Mouse (Mus musculus) G1E-ER4 (cell line): ENCODE results near the gene Mtmr11. TPM values are rescaled to one million over a fixed set of nuclear protein-coding genes. Genes with fewer than 3 reads are reported as not detected.

Experiments
- GATA1 ChIP-seq: IDR thresholded peaks from one replicate; pipeline ENCODE4 v1.8.0; 2012; ENCODE audit warnings: low read length, inconsistent platforms
- polyA plus RNA-seq: library from polyadenylated mRNA; stranded (reverse); fragments of >175 nt; gene quantifications from 2 replicates; pipeline ENCODE4 v1.2.3, GENCODE M21; 2012

Mtmr11 gene
- polyA plus RNA-seq, 1 experiment = not detected

DNA sequence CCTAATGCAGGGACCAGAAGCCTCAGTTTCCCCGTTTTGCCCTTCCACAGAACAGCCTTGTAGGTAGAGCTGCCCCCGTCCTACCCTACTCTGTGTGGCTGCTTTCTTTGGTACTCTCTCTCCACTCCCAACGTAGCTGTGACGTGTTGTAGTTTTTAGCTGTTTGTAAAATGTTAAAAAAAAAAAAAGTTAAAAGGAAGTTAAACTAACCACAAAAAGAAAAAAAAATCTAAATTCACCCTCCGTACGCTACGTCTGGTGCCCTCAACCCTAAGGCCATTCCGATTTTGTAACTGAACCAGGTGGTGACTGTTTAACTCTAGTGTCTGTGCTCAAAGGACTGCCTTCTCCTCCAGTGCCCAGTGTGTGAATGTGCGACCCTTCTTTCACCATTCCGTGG lies 33.2 kb downstream of the Mtmr11 start:
- TF ChIP-seq GATA1 = no peak

DNA sequence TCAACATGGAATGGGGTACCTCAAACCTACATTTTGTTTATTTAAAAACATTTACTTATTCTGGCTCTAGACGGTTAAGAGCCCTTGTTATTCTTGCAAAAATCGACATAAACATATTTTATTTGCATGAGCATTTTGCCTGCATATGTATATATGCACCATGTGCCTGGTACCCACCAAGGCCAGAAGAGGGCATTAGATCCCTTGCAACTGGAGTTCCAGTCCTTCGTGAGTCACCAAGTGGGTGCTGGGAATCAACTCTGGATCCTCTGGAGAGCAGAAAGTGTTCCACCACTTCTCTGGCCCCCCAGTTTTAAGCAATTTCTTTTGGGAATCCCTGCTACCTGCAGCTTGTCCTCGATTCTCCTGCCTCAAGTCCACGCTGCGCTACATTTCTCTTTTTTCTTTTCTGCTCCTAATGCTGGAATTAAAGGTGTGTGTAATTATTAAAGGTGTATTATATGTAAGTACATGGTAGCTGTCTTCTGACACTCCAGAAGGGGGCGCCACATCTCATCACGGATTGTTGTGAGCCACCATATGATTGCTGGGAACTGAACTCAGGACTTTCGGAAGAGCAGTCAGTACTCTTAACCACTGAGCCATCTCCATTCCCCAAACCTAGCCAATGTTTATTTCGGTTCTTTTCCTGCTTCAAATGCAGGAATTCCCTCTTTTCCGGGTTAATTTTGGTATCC lies 34.0 kb downstream of the Mtmr11 start:
- TF ChIP-seq GATA1 = no peak

DNA sequence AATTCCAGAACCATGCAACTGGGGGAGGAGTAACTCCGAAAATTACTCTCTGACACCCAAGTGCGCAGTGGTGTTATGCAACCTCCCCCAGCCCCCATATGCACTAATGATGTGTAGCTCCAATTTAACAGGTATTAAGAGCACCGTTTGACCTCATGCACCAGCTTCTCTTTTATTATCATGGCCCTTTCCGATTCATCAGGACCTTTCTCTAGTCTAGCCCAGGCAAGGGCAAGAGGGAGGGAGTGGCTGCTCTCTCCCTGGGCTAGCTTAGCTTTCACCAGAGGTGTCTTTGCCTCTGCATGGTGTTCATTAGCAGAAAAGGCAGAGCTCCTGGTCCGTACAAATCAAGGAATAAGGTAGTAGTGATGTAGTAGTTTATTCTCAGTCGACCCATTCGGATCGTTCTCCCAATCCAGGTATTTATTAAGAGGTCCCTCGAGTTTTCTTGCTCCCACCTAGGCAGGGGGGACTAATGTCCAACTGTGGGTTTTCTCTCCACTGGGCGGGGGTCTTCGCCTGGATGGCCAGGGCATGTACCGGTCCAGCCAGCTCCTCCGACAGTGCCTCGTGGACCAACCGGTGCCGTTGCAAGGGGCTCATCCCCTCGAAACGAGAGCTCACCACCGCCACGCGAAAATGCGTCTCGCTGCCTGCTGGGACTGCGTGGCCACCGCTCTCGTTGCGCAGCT lies 34.8 kb downstream of the Mtmr11 start:
- no peak for TF ChIP-seq GATA1

DNA sequence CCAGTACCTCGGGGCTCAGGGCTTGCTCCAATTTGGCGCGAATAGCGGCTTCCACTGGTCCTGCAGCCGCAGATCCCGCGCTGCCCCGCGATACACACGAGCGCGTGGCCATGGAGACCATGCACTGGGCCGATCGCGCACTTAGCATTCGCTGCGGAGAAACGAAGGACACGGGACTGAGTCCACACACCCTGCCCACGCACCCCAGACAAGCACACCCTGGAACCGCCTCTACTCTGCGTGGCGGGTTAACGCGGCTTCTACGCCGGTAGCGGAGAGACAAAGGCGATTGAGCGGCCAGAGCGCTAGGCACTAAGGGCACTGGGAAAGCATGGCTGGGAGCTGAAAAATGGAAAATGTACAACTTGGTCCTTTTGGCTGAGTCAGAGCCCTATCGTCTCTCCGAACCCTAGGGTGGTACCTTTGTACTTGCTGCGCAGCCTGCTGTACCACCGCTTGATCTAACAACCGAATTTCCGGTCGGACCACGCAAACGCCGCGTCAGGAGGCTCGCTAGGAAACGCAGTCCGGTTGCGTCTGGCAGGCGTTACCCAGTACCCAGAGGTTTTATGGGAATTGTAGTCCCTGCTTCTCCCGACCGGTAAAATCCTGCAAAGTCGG lies 35.4 kb downstream of the Mtmr11 start:
- TF ChIP-seq GATA1 = no peak

DNA sequence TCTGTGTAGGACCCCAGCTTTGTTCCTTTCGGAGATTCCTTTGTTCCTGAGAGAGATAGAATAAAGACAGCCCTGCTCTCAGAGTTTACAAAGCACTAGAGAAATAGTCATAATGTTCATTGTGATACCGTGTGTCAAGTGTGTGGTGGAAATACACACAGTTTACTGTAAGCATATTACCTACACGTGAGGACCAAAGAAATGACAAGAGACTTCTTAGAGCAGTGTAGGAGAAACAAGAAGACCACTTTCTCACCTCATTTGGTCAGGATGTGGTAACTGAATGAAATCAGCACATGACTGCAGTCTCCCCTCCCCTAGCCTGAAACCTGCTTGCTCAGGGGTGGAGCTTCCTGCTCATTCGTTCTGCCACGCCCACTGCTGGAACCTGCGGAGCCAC lies 36.4 kb downstream of the Mtmr11 start:
- TF ChIP-seq GATA1 = no peak

DNA sequence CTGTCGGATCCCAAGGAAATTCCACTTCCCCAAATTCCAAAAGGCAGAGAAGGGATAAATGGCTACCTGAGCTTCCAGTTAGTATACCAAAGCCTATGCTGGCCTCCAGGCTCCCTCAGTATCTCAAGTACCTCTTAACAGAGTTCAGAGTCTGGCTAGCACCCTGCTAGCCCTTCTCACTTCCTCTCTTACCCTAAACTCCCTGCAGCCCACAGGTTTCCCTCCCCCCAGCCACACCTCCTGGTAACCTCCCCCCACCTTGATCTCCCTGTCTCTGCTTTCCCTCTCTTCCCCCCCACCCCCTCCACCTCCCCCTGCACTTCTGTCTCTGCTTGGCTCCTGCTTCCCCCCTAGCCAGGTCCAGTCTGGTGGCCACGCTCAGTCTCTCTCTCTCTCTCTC lies 37.9 kb downstream of the Mtmr11 start:
- no peak for TF ChIP-seq GATA1

DNA sequence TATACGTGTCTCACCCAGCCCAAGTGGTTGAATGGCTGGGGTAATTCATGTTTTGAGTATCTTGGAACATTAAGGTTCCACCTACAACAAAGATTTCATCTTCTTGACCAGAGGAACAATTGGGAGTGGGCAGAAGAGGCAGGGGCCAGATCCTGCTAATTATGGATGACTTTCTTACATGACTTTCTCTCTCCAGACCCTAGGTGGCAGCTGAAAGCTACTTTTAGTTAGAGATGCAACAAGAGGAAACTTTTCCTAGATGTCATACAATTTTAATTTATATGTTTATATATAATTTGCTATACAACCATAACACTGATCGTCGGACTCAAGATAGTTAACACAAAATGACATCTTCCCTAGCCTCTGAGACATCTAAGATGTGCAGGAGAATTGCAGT lies 46.0 kb downstream of the Mtmr11 start:
- no peak for TF ChIP-seq GATA1

DNA sequence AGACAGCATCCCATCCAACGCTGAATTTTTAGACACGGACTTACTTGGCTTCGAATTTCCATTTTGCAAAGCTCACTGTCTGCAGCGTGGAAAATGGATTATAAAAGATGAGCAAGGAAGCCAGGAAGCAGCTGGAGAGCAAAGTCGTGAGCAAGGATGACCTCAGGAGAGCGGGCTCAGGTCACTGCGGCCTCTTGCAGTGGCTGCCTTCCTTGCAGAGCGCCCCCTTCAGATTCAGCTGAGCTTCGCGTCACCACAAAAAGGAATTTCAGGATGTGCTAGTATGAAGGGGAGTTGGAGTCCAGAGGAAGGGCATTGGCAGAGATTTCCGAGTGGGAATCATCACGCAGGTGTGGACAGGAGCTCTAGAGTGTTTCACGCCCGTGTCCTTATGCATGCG lies 47.4 kb downstream of the Mtmr11 start:
- TF ChIP-seq GATA1 = no peak

DNA sequence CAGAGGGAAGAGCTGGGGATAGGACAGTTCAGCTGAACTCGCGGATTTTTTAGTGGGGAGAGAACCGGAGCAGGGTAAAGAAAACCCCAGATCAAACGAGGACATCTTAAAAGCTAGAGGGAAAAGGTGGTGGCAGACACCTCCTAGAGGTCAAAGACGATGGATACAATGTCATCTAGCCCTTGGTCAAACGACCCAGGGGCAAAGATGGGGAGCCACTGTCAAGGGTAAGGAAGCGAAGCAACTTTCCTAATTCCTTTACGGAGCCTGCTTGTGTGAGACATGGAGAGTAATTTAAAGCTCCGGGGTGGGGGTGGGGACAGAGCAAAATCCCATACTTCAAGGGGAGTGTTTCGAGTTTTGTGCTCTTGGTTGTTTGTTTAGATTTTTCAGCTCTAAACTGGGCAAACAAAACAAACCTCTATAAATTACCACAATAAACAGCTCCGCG lies 57.4 kb downstream of the Mtmr11 start:
- TF ChIP-seq GATA1 = no peak

DNA sequence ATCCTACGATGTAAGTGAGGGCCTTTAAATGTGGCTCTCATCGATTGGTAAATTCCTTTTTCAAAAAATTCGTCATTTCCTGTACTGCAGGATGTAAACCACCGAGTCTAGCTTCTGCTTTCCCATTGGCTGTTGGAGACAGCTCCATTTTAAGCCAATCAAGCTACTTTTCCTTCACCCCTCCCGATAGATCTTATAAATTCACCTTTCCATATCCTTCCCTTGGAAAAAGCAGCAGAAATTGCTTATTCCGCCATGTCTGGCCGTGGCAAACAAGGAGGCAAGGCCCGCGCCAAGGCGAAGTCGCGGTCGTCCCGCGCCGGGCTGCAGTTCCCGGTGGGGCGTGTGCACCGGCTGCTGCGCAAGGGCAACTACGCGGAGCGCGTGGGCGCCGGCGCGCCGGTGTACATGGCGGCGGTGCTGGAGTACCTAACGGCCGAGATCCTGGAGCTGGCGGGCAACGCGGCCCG lies 57.9 kb downstream of the Mtmr11 start, which contains the start of the genes Bola1 and Hist2h2ab:
TSS of gene Bola1 (minus strand) at position 49 of the 470 bp plus-strand sequence.
TSS of gene Hist2h2ab (plus strand) at position 205 of the 470 bp plus-strand sequence.
- TF ChIP-seq GATA1 = no peak

DNA sequence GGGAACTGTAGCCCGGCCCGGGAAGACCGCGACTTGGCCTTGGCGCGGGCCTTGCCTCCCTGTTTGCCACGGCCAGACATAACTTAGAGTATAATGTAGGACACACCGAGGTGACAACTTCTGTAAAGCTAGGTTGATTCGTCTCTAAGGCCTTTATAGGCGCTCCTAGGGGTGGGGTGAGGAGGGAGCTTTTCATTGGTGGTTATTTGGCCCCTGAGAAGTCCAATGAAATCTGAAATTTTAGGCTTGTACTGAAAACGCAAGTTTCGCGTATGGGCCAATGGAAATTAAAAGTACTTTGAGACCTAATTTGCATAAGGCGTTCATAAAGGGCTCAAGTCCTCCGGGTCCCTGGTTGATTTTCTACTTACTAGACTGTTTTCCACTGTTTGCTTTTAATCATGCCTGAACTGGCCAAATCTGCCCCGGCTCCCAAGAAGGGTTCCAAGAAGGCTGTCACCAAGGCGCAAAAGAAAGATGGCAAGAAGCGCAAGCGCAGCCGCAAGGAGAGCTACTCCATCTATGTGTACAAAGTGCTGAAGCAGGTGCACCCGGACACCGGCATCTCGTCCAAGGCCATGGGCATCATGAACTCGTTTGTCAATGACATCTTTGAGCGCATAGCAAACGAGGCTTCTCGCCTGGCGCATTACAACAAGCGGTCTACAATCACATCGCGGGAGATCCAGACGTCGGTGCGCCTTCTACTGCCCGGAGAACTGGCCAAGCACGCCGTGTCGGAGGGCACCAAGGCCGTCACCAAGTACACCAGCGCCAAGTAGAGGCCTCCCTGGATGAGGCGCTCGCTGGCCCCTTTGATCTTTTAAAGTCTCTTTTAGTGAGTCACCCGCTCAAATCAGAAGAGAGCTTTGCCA lies 59.2 kb downstream of the Mtmr11 start, which contains the start of the genes Hist2h2ac and Hist2h2be:
TSS of gene Hist2h2ac (minus strand) at position 116 of the 875 bp plus-strand sequence.
TSS of gene Hist2h2be (plus strand) at position 355 of the 875 bp plus-strand sequence.
- TF ChIP-seq GATA1 = no peak

Other genes starting within 250 kb of the Mtmr11 start
- gene Anp32e, start 232.8 kb upstream of the Mtmr11 start, polyA plus RNA-seq = 353 and 448 TPM in 2 replicates
- gene Plekho1, start 166.0 kb upstream of the Mtmr11 start, polyA plus RNA-seq = 7.2 and 7.7 TPM in 2 replicates
- gene Vps45, start 103.5 kb upstream of the Mtmr11 start, polyA plus RNA-seq = 5.6 and 5.8 TPM in 2 replicates
- gene Otud7b, start 57.5 kb upstream of the Mtmr11 start, polyA plus RNA-seq = 10.4 and 11.5 TPM in 2 replicates
- 1,005 and 1,197 TPM in 2 replicates for gene Sf3b4, start 10.3 kb downstream of the Mtmr11 start, polyA plus RNA-seq
- gene Sv2a, start 19.1 kb downstream of the Mtmr11 start, polyA plus RNA-seq = 0.15 and 0.28 TPM in 2 replicates
- gene Bola1, start 57.7 kb downstream of the Mtmr11 start, polyA plus RNA-seq = 159 and 228 TPM in 2 replicates
- gene Hist2h2ab, start 57.9 kb downstream of the Mtmr11 start, polyA plus RNA-seq = 0.44 and 0.69 TPM in 2 replicates
- 2.5 and 6.5 TPM in 2 replicates for gene Hist2h2ac, start 58.9 kb downstream of the Mtmr11 start, polyA plus RNA-seq
- 0.13 and 0.21 TPM in 2 replicates for gene Hist2h2be, start 59.1 kb downstream of the Mtmr11 start, polyA plus RNA-seq
- gene Hist2h3c2, start 77.1 kb downstream of the Mtmr11 start, polyA plus RNA-seq = 45.1 and 54.3 TPM in 2 replicates
- 48.7 and 66.2 TPM in 2 replicates for gene Hist2h2aa2, start 78.3 kb downstream of the Mtmr11 start, polyA plus RNA-seq
- gene Hist2h2aa1, start 83.5 kb downstream of the Mtmr11 start, polyA plus RNA-seq = 3.6 and 5.8 TPM in 2 replicates
- not detected in 2 replicates for gene Hist2h3c1, start 84.7 kb downstream of the Mtmr11 start, polyA plus RNA-seq
- gene Hist2h4, start 101.3 kb downstream of the Mtmr11 start, polyA plus RNA-seq = 2.2 and 2.7 TPM in 2 replicates
- 32.0 and 50.2 TPM in 2 replicates for gene Hist2h3b, start 106.7 kb downstream of the Mtmr11 start, polyA plus RNA-seq
- 0.37 and 1.5 TPM in 2 replicates for gene Hist2h2bb, start 107.7 kb downstream of the Mtmr11 start, polyA plus RNA-seq
- gene Fcgr1, start 132.0 kb downstream of the Mtmr11 start, polyA plus RNA-seq = not detected in 2 replicates